Mouse (Mus musculus) right cerebral cortex, postnatal 14 days (tissue): Measurements from ENCODE around the gene Galr3.
"Not testable (repeated sequence)": the region's sequence is repeated elsewhere in the genome, so short reads cannot be mapped to it uniquely, and the experiment has no call there.

Experiments used
- DNase-seq: peaks from one replicate; pipeline ENCODE4 v3.0.0; 2022

Galr3 gene

DNA sequence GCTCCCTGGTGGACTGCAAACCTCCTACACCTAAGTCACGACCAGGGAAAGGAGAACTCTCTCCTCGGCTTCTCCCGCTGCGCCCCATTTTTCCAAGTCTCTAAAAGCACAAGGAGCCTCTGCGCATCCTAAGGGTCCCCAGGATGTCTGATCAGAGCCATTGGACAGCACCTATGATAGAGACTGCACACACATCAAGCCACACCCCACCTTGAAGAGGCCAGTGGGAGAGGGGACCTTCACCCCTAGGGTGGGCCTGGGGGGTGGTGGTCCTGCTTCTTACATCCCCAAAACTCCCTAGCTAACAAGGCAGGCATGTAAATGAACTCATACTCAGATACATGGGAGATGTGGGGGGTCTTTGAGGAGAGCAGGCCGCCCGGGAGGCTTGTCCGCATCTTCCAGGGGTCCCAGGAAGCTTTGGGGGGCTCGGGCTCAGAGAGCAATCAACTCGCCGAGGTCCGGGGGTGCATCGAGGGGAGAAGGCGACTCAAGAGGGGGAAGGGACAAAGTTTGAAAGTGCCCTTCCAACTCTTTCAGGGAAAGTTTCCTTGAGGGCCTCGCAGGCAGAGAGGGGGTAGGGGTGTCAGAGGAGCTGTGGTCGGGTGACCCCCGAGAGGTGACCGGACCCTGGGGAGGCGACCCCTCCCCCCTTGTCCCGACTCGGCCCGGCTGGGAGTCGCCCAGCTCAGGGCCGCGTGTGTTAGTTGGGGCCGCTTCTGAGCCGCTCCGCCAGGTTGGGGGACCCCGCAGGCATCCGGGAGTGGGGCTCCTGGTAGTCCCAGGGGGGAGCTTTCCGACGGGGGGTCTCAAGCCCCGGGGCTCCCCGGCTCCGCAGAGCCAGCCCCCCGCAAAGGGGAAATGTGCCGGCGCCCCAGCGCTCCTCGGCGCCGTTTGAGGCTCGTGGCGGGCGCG lies 14.1 kb upstream of the Galr3 start:
- DNase-seq = no peak

DNA sequence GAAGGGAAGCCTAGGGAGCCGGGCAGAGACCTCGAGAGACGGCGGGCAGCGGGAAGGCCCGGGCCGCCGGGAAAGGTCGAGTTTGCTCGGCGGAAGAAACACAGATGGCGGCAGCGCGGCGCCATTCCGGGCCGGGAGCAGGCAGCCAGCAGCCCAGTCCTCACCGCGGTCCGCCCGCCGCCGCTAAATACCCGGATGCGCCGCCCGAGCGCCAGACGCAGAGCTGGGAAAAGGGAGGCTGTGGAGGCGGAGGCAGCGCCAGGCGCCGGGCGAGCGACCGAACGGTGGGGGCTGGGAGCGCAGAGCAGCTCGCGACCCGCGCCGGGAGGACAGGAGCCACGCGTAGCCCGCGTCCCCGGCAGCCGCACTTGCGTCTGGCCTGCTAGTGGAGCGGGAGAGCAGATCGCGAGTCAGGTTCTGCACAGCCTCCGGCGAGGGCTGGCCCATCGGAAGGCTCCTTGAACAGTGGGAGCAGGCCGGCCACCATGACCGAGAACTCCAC lies 13.4 kb upstream of the Galr3 start, which contains the start of gene H1f0:
Gene H1f0 (plus strand): TSS at position 214 of the 502 bp plus-strand sequence.
- peak; percentile 97 for DNase-seq

DNA sequence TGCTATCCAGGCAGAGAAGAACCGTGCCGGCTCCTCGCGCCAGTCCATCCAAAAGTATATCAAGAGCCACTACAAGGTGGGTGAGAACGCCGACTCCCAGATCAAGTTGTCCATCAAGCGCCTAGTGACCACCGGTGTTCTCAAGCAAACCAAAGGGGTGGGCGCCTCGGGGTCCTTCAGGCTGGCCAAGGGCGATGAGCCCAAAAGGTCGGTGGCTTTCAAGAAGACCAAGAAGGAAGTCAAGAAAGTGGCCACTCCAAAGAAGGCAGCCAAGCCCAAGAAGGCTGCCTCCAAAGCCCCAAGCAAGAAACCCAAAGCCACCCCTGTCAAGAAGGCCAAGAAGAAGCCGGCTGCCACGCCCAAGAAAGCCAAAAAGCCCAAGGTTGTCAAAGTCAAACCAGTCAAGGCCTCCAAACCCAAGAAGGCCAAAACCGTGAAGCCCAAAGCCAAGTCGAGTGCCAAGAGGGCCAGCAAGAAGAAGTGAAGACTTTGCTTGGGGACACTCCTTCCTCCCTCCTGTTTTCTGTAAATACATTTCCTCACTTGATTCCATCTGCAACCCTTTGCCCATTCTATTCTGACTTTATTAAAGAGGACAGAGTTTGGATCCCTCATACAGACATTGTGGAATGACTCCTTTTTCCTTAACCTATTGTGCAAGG lies 12.7 kb upstream of the Galr3 start:
- no peak for DNase-seq

DNA sequence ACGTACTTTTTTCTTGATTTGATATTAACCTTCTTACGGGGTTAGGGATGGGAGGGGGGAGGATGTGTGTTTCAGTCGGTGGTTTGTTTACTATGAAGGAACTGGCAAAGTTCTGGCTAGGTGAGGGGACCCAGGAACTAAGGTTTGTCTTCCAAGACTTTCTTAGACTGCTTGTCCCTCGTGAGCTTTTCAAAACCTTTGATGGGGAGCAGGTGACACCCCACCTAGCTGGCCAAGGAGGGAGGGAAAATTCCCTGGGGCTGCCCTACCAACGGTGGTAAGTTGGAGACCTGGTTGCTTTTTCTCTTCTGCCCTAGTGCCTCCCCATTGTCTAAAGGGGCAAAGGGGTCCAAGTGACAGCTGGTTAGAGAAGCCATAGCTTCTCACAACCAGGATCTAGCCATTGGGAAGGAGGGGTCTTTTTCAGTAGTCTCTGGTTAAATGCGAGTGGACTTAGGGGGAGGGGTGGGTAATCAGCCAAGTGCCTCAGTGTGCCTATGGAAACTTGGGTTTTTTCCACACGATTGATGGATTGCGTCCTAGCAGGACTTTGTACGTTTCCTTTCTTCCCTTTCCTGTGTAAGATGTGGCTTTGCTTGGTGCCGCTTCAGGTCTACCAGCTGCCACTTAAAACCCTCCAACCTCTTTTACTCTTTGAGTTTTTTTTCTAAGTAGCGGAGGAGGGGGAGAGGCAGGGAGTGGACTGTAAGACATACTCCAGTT lies 12.0 kb upstream of the Galr3 start:
- no peak for DNase-seq

DNA sequence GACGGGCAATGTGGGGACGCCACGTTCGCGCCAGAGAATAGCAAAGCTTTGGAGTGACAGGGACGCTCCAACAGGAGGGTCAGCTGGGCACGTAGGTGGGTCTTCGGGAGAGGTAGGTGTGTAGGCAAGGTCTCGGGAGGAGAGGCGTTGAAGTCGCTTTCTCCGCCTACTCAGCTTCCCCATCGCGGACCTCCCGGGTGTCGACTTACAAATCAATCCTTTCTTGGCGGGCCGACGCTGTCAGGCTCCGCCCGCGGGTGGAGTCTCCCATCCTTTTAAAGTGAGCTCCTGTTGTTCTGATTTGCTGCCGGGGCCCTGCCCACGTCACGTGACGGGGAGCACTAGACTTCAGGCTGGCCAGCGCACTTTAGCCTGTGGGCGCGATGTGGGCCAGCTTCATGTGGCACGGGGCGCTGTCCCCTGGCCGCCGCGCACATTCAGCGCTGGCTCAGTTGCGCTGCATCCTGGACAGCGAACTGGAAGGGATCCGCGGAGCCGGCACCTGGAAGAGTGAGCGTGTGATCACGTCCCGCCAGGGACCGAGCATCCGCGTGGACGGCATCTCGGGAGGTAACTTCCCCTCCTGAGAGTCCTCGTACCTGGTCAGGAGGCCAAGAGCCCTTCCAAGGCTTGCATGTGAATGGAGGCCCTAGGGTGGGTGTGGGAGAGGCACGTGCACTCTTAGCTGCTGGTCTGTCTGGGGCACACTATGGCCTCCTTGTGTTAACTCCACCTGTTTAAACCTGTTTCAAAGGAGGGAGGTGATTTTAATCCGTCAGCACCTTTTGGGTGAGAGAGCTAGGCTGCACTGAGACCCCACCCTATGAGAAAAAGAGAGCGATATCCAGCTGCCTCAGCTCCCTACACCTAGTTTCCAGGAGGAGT lies 10.9 kb upstream of the Galr3 start:
- DNase-seq = peak; percentile 77

DNA sequence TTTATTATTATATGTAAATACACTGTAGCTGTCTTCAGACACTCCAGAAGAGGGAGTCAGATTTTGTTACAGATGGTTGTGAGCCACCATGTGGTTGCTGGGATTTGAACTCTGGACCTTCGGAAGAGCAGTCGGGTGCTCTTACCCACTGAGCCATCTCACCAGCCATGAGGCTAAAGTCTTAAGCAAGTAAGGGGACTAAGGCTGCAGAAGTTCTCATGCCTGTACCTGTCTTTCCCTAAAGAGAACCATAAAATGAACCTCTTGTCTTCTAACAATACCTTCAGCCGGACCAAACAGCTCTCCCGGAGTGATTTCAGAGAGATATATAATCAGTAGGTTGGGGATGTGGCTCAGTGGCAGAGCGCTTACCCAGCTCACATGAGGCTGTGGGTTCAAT lies 9.8 kb upstream of the Galr3 start:
- DNase-seq = not testable (repeated sequence)

DNA sequence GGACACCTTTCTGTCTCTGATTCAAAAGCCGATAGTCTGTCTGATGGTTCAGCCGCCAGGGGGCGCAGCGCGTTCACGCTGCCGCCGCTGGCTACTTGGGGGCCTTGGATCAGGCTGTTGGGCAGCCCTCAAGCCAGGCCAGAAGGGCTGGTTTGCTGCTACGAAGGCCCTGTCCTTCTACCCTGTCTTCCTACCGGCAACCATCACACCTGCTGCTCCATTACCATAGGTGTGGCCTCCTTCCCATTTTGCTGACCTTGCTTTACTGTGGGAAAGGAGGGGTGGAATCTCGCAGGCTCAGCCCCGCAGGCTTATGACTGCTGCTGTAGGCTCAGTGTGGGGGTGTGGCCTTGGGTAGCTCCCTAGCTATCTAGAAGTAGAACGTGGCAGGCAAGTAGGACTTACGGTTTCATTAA lies 3.8 kb upstream of the Galr3 start:
- DNase-seq = peak; percentile 77

DNA sequence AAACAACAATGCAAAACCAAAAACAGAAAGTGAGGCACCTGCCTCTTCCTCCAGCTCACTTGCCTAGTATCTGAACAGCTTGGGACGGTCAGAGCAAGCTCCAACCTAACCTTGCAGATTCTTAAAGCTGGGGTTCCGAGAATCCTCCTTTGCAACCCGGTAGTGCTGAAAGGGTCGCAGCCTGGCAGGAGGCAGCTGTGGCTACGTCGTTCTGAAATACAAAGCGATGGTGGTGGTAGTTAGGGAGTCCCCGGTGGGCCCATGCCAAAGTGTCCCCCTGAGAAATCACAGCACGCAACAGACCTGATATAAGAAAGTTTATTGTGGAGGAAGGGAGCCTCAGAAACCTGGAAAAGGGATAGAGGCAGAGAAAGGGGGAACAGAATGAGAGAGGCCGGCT lies 3.4 kb upstream of the Galr3 start:
- no peak for DNase-seq

DNA sequence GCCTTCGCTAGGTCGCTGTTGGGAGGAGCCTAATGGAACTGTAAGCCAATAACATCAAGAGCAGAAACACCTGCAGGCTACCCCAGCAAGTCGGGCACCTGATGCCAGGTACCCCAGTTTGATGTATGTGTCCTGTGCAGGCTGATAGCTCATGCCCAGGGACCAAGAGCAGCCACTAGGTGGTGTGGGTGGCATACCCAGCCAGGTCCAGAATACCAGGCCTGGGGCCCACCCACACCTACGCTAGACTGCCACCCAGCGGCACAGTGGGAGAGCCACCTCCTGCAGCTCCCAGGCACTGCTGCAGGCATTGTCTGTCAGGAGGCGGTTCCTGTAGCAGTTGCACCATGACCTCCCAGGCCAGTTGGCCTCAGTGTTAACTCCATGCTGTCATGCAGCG lies 2.8 kb upstream of the Galr3 start:
- peak; percentile 65 for DNase-seq

DNA sequence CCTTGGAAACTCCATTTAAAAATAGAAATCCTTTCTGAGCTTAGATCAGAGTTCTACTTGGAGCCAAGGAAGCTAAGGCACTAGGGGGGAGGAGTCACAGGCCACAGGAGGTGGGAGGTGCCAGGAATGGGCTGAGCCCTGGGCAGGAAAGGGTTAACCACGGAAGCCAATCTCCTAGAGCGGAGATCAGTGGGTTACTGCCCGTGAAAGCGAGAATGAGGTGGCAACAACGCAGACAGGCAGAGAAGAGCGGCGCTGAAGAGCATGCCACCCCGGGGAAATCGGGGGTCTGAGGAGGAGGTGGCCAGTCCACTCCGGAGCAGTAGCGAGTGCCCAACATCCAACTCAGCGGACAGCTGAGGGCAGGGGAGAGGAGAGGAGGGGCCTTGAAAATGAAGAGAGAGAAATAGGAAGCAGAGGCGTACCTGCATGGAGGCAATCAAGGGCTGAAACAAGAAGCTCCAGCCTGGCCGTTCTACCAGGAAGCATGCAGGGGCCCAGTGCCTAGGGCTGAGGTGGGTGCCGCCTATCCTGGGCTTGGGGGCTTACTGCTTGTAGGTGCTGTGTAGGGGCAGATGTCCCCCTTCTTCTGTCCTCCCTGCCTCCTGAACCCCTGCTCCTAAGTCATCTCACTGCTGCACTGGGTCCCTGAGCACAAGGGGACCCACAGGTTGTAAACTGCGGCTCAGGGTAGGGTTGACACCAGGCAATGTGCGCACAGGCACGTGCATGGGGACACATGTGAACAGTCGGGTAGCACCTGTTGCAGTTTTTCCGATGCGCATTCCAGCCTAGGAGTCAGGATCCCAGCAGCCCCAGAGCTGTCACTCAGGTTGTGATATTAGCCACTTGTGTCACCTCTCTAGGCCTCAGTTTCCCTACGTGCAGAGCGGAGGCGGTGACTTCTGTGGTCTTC lies 926 bp upstream of the Galr3 start:
- DNase-seq = no peak

DNA sequence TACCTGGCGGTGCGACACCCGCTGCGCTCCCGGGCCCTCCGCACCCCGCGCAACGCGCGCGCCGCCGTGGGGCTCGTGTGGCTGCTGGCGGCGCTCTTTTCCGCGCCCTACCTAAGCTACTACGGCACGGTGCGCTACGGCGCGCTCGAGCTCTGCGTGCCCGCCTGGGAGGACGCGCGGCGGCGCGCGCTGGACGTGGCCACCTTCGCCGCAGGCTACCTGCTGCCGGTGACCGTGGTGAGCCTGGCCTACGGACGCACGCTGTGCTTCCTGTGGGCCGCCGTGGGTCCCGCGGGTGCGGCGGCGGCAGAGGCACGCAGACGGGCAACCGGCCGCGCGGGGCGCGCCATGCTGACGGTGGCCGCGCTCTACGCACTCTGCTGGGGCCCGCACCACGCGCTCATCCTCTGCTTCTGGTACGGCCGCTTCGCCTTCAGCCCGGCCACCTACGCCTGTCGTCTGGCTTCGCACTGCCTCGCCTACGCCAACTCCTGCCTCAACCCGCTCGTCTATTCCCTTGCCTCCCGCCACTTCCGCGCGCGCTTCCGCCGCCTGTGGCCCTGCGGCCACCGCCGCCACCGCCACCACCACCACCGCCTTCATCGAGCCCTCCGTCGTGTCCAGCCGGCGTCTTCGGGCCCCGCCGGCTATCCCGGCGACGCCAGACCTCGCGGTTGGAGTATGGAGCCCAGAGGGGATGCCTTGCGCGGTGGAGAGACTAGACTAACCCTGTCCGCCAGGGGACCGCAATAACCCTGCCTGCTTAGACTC lies 1.2 kb downstream of the Galr3 start:
- peak; percentile 57 for DNase-seq

DNA sequence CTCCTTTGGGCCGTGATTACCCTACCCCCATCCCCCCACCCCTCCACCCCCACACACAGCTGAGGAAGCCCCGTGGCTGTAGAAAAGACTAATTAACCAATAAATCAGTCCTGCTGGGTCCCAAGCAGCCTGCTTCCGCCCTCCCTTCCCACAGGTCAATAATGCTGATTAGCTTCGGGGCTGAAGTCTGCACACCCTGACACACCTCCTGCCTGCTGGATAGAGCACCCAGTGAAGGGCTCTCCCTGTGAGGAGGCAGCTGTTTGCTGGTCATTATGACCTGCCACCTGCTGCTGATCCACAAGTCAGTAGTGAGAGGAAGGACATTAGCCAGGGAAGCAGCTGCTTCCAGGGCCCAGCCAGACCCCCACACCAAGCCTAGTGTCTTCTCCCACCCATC lies 3.2 kb downstream of the Galr3 start:
- DNase-seq = no peak

DNA sequence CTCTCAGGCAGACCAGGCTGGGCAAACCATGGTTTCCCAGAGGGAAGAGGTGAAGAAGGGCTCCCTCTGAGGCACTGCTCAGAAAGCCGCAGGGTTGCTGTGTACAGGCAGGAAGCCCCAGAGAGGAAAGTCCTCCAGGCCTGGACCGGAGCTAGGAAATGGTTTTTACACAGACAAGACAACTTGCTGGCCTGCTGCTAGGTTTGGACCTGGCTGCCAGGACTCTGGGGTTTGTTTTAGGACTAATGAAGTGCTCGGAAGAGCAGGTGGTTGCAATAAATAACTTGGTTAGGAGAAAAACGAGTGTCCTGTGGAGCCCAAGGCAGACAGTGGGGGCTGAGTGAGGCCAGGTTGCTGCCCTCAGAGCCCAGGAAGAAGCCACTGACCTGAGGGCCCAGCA lies 6.5 kb downstream of the Galr3 start:
- no peak for DNase-seq

DNA sequence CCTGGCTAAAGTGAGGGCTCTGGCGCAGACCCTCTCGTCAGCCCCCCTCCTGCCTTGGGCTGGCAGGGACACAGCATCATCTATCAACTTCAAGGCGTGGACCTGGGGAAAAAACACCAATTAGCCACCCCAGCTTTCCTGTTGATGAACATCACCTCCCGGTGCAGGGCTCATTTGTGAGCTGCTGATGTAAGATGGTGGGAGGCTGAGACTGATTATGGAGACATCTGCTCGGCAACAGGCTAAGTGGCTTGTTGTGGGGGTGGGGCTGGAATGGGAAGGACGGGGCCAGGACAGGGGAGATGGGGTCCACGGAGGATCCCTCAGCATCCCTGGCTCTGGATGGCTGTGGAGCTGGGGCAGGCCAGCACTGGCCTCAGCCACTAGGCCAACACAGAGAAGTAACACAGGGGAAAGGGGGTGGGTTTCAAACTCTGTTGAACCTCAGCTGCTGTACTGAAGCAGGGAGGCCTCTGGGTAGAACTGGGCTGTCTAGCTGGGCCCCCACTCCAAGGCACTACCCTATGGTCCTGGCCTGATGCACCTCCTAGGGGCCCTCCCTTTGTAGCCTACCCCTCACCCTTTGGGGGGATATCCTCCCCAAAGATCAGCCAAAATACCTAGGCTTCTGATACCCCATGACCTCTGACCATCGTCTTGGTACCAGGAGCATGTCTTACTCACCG lies 8.6 kb downstream of the Galr3 start:
- DNase-seq = no peak

DNA sequence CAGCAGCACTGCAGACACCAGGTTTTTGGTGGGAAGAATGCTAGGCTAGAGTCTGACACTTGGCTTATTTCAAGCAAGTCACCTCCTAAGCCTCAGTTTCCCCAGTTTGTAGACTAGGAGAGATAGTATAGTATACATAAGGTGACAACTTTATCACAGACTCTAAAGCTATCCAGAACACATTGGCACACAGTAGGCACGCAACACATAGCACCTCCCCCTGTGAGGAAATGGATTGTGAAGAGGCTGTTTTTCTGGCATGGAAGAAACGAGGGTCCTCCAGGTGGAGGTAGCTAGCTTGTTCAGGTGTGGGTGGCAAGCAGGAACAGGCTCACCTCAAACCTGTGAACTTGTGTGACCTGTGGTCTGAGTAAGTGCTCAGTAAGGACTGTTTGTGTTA lies 9.3 kb downstream of the Galr3 start:
- no peak for DNase-seq

DNA sequence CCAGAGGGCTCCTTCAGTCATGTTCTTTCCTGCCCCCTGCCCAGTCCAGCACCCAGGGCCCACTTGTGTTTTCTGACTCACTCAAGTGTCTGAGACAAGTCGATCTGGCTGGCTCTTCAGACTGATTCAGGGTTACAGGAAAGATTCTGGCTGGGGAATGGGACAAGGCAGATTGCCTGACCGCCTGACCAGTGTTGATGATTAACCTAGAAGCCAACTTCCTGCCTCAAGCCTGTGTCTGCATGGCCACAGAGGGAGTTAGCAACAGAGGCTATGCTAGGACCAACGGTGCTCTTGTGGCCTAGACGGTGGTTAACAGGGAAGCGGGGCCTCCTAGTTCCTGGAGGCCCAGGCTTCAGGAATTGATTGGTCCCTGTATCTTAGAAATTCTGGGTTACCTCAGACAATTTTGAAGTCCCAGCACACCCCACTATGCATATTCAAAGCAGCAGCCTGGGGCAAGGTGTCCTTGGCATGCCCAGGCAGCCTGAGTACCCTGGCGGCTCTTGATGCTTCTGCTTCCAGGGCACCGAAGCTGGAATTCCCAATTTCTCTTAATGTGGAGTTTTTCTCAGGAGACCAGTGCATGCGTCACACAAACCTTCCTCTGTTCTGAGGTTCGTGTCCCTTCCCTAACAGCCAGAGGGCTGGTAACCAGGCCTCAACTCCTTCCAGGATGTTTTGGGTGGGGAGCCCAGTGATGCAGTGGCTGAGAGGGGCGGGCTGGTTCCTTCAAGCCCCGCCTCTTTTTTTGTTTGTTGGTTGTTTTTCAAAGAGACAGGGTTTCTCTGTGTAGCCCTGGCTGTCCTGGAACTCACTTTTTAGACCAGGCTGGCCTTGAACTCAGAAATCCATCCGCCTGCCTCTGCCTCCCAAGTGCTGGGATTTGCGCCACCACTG lies 10.0 kb downstream of the Galr3 start:
- DNase-seq = no peak

DNA sequence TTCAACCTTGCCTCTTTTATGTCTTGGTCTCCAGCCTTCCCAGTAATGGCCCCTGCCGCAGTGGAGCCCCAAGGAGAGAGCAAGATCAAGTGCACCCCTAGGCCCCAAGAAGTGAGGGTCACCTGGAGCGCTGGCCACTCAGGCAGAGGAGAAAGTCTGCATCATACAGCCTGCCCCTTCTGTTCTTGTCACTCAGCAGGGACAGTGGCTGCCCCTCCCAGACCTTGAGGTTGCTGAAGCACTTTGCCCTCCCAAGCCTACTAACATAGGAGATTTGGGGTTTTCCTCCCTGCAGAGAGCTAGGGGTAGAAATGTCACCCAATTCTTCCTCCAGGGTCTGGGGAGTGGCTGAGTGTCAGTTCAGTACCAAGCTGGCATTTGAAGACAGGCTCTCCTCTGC lies 10.7 kb downstream of the Galr3 start:
- DNase-seq = no peak

DNA sequence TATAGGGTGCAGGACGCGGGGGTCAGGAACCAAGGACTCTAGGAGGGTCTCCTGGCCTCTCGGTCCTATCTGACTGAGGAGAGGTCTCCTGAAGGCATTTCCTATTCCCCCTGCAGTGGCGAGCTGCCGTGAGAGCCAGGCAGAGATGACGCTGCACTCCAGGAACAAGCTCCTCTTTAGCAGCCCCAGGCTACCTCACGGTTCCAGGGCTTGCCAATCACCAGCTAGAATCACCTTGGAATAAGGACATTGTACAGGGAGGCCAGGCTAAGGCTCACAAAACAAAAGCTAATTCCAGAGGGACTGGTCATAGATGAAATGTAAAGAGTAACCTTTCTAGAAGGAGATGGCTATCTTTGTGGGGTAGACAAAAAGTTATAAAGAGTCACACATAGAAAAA lies 14.9 kb downstream of the Galr3 start:
- no peak for DNase-seq

DNA sequence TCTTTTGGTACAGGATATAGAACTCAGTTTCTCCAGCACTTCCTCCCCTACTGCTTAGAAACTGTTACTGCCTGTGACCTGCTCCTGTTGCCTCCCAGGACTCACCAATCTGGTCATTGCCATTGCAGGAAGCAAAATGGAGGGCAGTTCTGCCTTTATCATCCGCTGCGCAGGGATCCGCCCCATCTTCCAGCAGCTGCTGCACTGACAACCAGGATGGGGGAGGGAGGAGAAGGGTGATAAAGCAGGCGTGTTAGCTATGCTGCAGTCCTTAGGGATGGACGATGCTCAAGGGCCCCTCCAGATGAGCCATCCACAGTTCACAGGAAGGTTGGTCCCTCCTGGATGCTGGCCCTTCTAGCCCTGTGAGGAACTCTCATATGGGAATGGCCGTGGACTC lies 16.2 kb downstream of the Galr3 start:
- no peak for DNase-seq
